Comparison of ENCODE assay signal across 14 mouse cellular contexts in genomic region chr7:75498627-75499026, GRCm38 (mm10). TPM values are rescaled to one million over a fixed set of nuclear protein-coding genes. Genes with fewer than 3 reads are reported as not detected.
DNase-seq lines count a peak whose midpoint lies in the region; ATAC-seq and TF ChIP-seq lines count a peak whose summit lies in the region.
"Had no signal": no experiment of that assay in that cellular context is flagged by ENCODE, and none has a peak within 500 bp of the region (broad histone marks: within the 10 kb centered on the region; RNA-seq: fewer than 3 reads in every experiment).

No protein-coding gene starts in this region.

- H3K36me3 ChIP-seq in liver, embryonic 15.5 days (replicated peaks): no peaks in the 10 kb centered on the region
- H3K36me3 ChIP-seq in liver, embryonic 11.5 days (ENCODE audit: control insufficient read depth, insufficient read depth, low read length): no peaks in the 10 kb centered on the region
- no peaks in the 10 kb centered on the region for H3K36me3 ChIP-seq in kidney, postnatal 0 days (ENCODE audit: insufficient read depth, low read length)
- H3K36me3 ChIP-seq: embryonic facial prominence, embryonic 12.5 days; forebrain, embryonic 15.5 days; limb, embryonic 12.5 days had no signal

- peaks cover 13% of the 10 kb centered on the region for H3K4me1 ChIP-seq in liver, embryonic 15.5 days (replicated peaks)
- 0 out of 2 replicates have a peak, but pooled peaks cover 4% of the 10 kb centered on the region for H3K4me1 ChIP-seq in liver, embryonic 11.5 days (replicated peaks; ENCODE audit: control insufficient read depth, insufficient read depth, low read length)
- peaks cover 34% of the 10 kb centered on the region for H3K4me1 ChIP-seq in kidney, postnatal 0 days (replicated peaks; ENCODE audit: insufficient read depth, low read length)
- H3K4me1 ChIP-seq in lung, adult 2 months (ENCODE audit: control insufficient read depth, insufficient read depth, low read length): peaks cover 22% of the 10 kb centered on the region
- H3K4me1 ChIP-seq: embryonic facial prominence, embryonic 12.5 days; forebrain, embryonic 15.5 days; limb, embryonic 12.5 days had no signal

- WGBS in liver, embryonic 15.5 days (ENCODE audit: insufficient replicate concordance): 56% methylated on average over 5 of the region's 5 CpGs
- WGBS in liver, embryonic 11.5 days: 64% methylated on average over 5 of the region's 5 CpGs
- 21% methylated on average over 5 of the region's 5 CpGs for WGBS in kidney, postnatal 0 days
- WGBS in lung, adult 2 months: 14% methylated on average over 5 of the region's 5 CpGs

- no peak overlapping the region for H3K4me2 ChIP-seq in liver, embryonic 15.5 days
- H3K4me2 ChIP-seq in liver, embryonic 11.5 days: no peak overlapping the region; the same call in 1 of the 2 replicates
- H3K4me2 ChIP-seq in kidney, postnatal 0 days (ENCODE audit: low read length): peak overlapping the region; percentile 13; the same call in 1 of the 2 replicates
- H3K4me2 ChIP-seq: embryonic facial prominence, embryonic 12.5 days; forebrain, embryonic 15.5 days; limb, embryonic 12.5 days had no signal

- no peak for TF ChIP-seq POLR2A in lung, adult 2 months (IDR thresholded peaks at IDR 0.05; ENCODE audit: borderline replicate concordance, extremely low read depth, low read depth, low read length)

- no peak overlapping the region for H3K9ac ChIP-seq in liver, embryonic 15.5 days
- H3K9ac ChIP-seq in liver, embryonic 11.5 days (ENCODE audit: low read depth, low read length): no peak overlapping the region
- H3K9ac ChIP-seq in kidney, postnatal 0 days (ENCODE audit: low read depth, low read length): no peak overlapping the region
- H3K9ac ChIP-seq: embryonic facial prominence, embryonic 12.5 days; forebrain, embryonic 15.5 days; limb, embryonic 12.5 days had no signal

- no peak overlapping the region for H3K27ac ChIP-seq in liver, embryonic 15.5 days (replicated peaks)
- no peak overlapping the region for H3K27ac ChIP-seq in liver, embryonic 11.5 days (ENCODE audit: low read depth, low read length)
- peak overlapping the region; percentile 75 for H3K27ac ChIP-seq in kidney, postnatal 0 days
- H3K27ac ChIP-seq: embryonic facial prominence, embryonic 12.5 days; forebrain, embryonic 15.5 days; limb, embryonic 12.5 days had no signal

- no peaks in the 10 kb centered on the region for H3K27me3 ChIP-seq in liver, embryonic 15.5 days
- H3K27me3 ChIP-seq in liver, embryonic 11.5 days (replicated peaks; ENCODE audit: control insufficient read depth, insufficient read depth, low read length): no peaks in the 10 kb centered on the region
- H3K27me3 ChIP-seq in kidney, postnatal 0 days (ENCODE audit: insufficient read depth, low read length): no peaks in the 10 kb centered on the region
- H3K27me3 ChIP-seq: embryonic facial prominence, embryonic 12.5 days; forebrain, embryonic 15.5 days; limb, embryonic 12.5 days had no signal

- TF ChIP-seq CTCF in kidney, postnatal 0 days (IDR thresholded peaks at IDR 0.05; ENCODE audit: low read depth): no peak
- TF ChIP-seq CTCF in lung, adult 2 months (IDR thresholded peaks at IDR 0.05; ENCODE audit: insufficient read depth, low read length): no peak

- no peak overlapping the region for H3K4me3 ChIP-seq in liver, embryonic 15.5 days (replicated peaks)
- no peak overlapping the region for H3K4me3 ChIP-seq in liver, embryonic 11.5 days (ENCODE audit: low read depth, low read length)
- H3K4me3 ChIP-seq in kidney, postnatal 0 days (replicated peaks; ENCODE audit: low read depth, low read length): no peak overlapping the region
- H3K4me3 ChIP-seq in lung, adult 2 months (replicated peaks; ENCODE audit: extremely low read depth, low read depth, low read length): no peak overlapping the region
- H3K4me3 ChIP-seq: embryonic facial prominence, embryonic 12.5 days; forebrain, embryonic 15.5 days; limb, embryonic 12.5 days had no signal

- no peaks in the 10 kb centered on the region for H3K9me3 ChIP-seq in liver, embryonic 15.5 days (replicated peaks)
- H3K9me3 ChIP-seq in liver, embryonic 11.5 days (ENCODE audit: control insufficient read depth, low read length): no peaks in the 10 kb centered on the region
- H3K9me3 ChIP-seq in kidney, postnatal 0 days (replicated peaks; ENCODE audit: low read length): no peaks in the 10 kb centered on the region
- H3K9me3 ChIP-seq: embryonic facial prominence, embryonic 12.5 days; forebrain, embryonic 15.5 days; limb, embryonic 12.5 days had no signal

- ATAC-seq in liver, embryonic 15.5 days (ENCODE audit: insufficient read depth): peak; percentile 25; the same call in 1 of the 2 replicates
- ATAC-seq in liver, embryonic 11.5 days (replicated peaks; ENCODE audit: low FRiP score): no peak
- peak; percentile 88 for ATAC-seq in kidney, postnatal 0 days (replicated peaks; ENCODE audit: low FRiP score, low read depth)
- ATAC-seq: forebrain, embryonic 15.5 days had no signal

- no peak for DNase-seq in liver, embryonic 11.5 days (ENCODE audit: low spot score)
- peak; percentile 22 for DNase-seq in heart, postnatal 4 days
- peak; percentile 77 for DNase-seq in kidney, postnatal 0 days (ENCODE audit: low spot score)
- peak; percentile 83 for DNase-seq in yolk sac, embryonic 10.5 days (ENCODE audit: low spot score)
- no peak for DNase-seq in layer of hippocampus, postnatal 36 days
- no peak for DNase-seq in frontal cortex, postnatal 25 days (ENCODE audit: low spot score in 2 of 2)
- no peak for DNase-seq in lung, adult 2 months
- DNase-seq: cerebellum, adult 8-10 months; spleen, adult 18-20 months; thymus, adult 18-20 months had no signal

RNA-seq across cellular contexts. Expression of gene Akap13, which starts 43.3 kb away (rescaled TPM):
- 39.6 and 41.3 TPM in 2 replicates for polyA plus RNA-seq in liver, embryonic 15.5 days (2015; fragmentation: Nextera tagmentation; extraction: Ambion mirVana)
- 27.2 and 30.7 TPM in 2 replicates for polyA plus RNA-seq in liver, embryonic 11.5 days (2014; fragmentation: Nextera tagmentation; extraction: Ambion mirVana)
- total RNA-seq in heart, postnatal 4 days (2021): 100 to 1,000 TPM; 110 to 113 TPM
- 24.3 and 27.9 TPM in 2 replicates for polyA plus RNA-seq in kidney, postnatal 0 days (2015; fragmentation: Nextera tagmentation; extraction: Ambion mirVana)
- total RNA-seq in layer of hippocampus, postnatal 36 days (2021): 10 to 100 TPM; 70.0 to 78.7 TPM
- polyA plus RNA-seq in lung, adult 2 months (2012; rRNA removed): 29.9 and 41.7 TPM in 2 replicates

Comparison
In these comparisons a context has a peak if more than half of its experiments do, and no peak if none do; other contexts are left out.
1. DNase-seq: peak in heart, postnatal 4 days (single experiment), kidney, postnatal 0 days (single experiment) and yolk sac, embryonic 10.5 days (single experiment); none in liver, embryonic 11.5 days (single experiment), layer of hippocampus, postnatal 36 days (0 of 2), frontal cortex, postnatal 25 days (0 of 2) and lung, adult 2 months (single experiment).